ENCODE assay signal across 8 mouse cellular contexts in the genomic region with DNA sequence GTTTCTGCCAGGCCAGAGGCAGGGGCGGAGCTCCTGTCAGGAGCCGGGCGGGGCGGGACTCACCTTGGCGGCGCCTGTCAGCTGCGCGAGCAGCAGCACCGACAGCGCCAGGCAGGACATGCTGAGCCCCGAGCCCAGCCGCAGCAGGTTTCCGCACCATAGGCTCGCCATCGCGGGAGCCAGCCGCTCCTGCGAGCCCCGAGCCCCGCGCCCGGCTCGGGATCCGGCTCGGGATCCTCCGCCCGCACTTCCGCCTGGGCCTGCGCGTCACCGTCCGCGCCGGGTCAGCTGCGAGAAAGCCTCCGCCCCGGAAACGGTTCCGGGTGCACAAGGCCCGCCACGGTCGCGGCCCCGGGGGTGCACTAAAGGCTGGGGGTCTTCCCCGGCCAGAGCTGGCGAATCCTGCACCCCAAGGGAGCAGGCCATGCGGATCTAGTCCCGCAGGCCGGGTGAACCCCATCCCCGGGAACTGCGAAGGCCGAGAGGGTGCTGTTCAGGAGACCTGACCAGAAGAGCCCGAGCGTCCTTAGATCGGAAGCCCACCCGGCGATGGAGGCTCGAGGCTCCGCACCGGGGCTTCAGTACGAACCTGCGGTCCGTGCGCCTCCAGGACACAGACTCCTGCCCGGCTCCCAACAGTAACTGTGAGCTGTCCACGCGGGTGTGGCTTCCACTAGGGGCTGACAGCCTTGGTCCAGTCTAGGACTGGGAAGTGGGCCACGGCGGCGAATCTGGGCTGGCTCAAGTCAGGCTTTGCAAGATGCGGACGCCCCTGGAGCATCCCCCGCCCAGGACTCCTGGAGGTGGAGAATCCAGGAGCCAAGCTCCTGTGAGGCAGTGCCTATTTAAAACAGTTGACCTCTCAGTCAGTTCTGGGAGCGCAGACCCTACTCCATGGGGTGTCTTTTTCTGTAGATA. TPM values are rescaled to one million over a fixed set of nuclear protein-coding genes. Genes with fewer than 3 reads are reported as not detected.
DNase-seq lines count a peak whose midpoint lies in the region; ATAC-seq and TF ChIP-seq lines count a peak whose summit lies in the region.

A gene (minus strand): TSS at position 868 of the 918 bp plus-strand sequence.

- no peaks in the 10 kb centered on the region for H3K36me3 ChIP-seq in ES-Bruce4 (ENCODE audit: control insufficient read depth, insufficient read depth, low read length, poor library complexity, severe bottlenecking)
- H3K36me3 ChIP-seq in forebrain, embryonic 14.5 days (ENCODE audit: control insufficient read depth, insufficient read depth, low read length): no peaks in the 10 kb centered on the region
- H3K36me3 ChIP-seq in neural tube, embryonic 14.5 days (ENCODE audit: control insufficient read depth, insufficient read depth, low read length): 0 out of 2 replicates have a peak, but pooled peaks cover 5% of the 10 kb centered on the region
- peaks cover 1% of the 10 kb centered on the region; the same call in 1 of the 2 replicates for H3K36me3 ChIP-seq in testis, adult 2 months (ENCODE audit: control insufficient read depth, insufficient read depth, low read length)

- H3K4me2 ChIP-seq in forebrain, embryonic 14.5 days (ENCODE audit: low read length): peak within 1 kb of the TSS; percentile 88
- peak within 1 kb of the TSS; percentile 92 for H3K4me2 ChIP-seq in neural tube, embryonic 14.5 days (ENCODE audit: low read depth, low read length)

- peak within 1 kb of the TSS; percentile 88 for H3K9ac ChIP-seq in ES-Bruce4 (ENCODE audit: low read depth, poor library complexity, severe bottlenecking)
- peak within 1 kb of the TSS; percentile 96 for H3K9ac ChIP-seq in forebrain, embryonic 14.5 days (ENCODE audit: low read length)
- H3K9ac ChIP-seq in neural tube, embryonic 14.5 days (replicated peaks; ENCODE audit: low read depth, low read length): peak within 1 kb of the TSS; percentile 92

- H3K27ac ChIP-seq in ES-Bruce4 (ENCODE audit: insufficient read depth, low read length): no peak within 1 kb of the TSS
- H3K27ac ChIP-seq in forebrain, embryonic 14.5 days (ENCODE audit: low read depth, low read length): peak within 1 kb of the TSS; percentile 77
- peak within 1 kb of the TSS; percentile 88 for H3K27ac ChIP-seq in neural tube, embryonic 14.5 days (ENCODE audit: low read depth, low read length)
- H3K27ac ChIP-seq in testis, adult 2 months (ENCODE audit: control insufficient read depth, insufficient read depth, low read depth, low read length): peak within 1 kb of the TSS; percentile 60

- no peaks in the 10 kb centered on the region for H3K27me3 ChIP-seq in ES-Bruce4 (ENCODE audit: control insufficient read depth, insufficient read depth, low read length, poor library complexity, severe bottlenecking)
- H3K27me3 ChIP-seq in forebrain, embryonic 14.5 days (replicated peaks; ENCODE audit: control insufficient read depth, insufficient read depth, low read length): no peaks in the 10 kb centered on the region
- H3K27me3 ChIP-seq in neural tube, embryonic 14.5 days (ENCODE audit: control insufficient read depth, insufficient read depth, low read length): no peaks in the 10 kb centered on the region; the same call in 1 of the 2 replicates
- no peaks in the 10 kb centered on the region for H3K27me3 ChIP-seq in testis, adult 2 months (ENCODE audit: control insufficient read depth, insufficient read depth, low read length)

- intact Hi-C loops in heart, postnatal 10 days (cut with DNase I): no loop called here

- ATAC-seq in cerebellum, adult (ENCODE audit: insufficient number of reproducible peaks, low FRiP score, low TSS enrichment): peak; percentile 92
- peak; percentile 91 for ATAC-seq in forebrain, embryonic 14.5 days
- ATAC-seq in neural tube, embryonic 14.5 days (ENCODE audit: low read depth): peak; percentile 90

- DNase-seq in forebrain, embryonic 14.5 days (ENCODE audit: low spot score): peak; percentile 79
- peak; percentile 88 for DNase-seq in heart, postnatal 10 days
- peak; percentile 48 for DNase-seq in large intestine, adult 2 months (ENCODE audit: low read depth, low spot score)
- DNase-seq in lung, adult 18-20 months: peak; percentile 80 to 83

- no peak for TF ChIP-seq POLR2A in ES-Bruce4 (IDR thresholded peaks at IDR 0.05; ENCODE audit: insufficient read depth, low read length)
- peak; percentile 72 for TF ChIP-seq POLR2A in testis, adult 2 months (IDR thresholded peaks at IDR 0.05; ENCODE audit: control insufficient read depth, low read depth, low read length)

- TF ChIP-seq EP300 in ES-Bruce4 (IDR thresholded peaks at IDR 0.05; ENCODE audit: insufficient read depth, low read depth, low read length): no peak

- no peaks in the 10 kb centered on the region for H3K9me3 ChIP-seq in ES-Bruce4 (replicated peaks; ENCODE audit: control insufficient read depth, insufficient read depth, low read length, poor library complexity, severe bottlenecking)
- no peaks in the 10 kb centered on the region for H3K9me3 ChIP-seq in forebrain, embryonic 14.5 days (replicated peaks; ENCODE audit: control insufficient read depth, low read length)
- H3K9me3 ChIP-seq in neural tube, embryonic 14.5 days (ENCODE audit: control insufficient read depth, low read length): no peaks in the 10 kb centered on the region

- TF ChIP-seq CTCF in ES-Bruce4 (IDR thresholded peaks at IDR 0.05; ENCODE audit: low read depth, low read length): no peak
- TF ChIP-seq CTCF in testis, adult 2 months (IDR thresholded peaks at IDR 0.05; ENCODE audit: control insufficient read depth, insufficient read depth, insufficient replicate concordance, low read depth, low read length): peak; percentile 22; the same call in 1 of the 2 replicates

- no peaks in the 10 kb centered on the region for H3K4me1 ChIP-seq in ES-Bruce4 (ENCODE audit: control insufficient read depth, insufficient read depth, low read length)
- H3K4me1 ChIP-seq in forebrain, embryonic 14.5 days (ENCODE audit: control insufficient read depth, insufficient read depth, low read length): peaks cover 5% of the 10 kb centered on the region; the same call in 1 of the 2 replicates
- H3K4me1 ChIP-seq in neural tube, embryonic 14.5 days (ENCODE audit: control insufficient read depth, insufficient read depth, low read length): peaks cover 17% of the 10 kb centered on the region
- peaks cover 5% of the 10 kb centered on the region; the same call in 1 of the 2 replicates for H3K4me1 ChIP-seq in testis, adult 2 months (ENCODE audit: control insufficient read depth, insufficient read depth, low read length)

- H3K4me3 ChIP-seq in ES-Bruce4 (ENCODE audit: low read depth, low read length): peak within 1 kb of the TSS; percentile 90
- H3K4me3 ChIP-seq in forebrain, embryonic 14.5 days (ENCODE audit: low read depth, low read length): peak within 1 kb of the TSS; percentile 90
- peak within 1 kb of the TSS; percentile 92 for H3K4me3 ChIP-seq in neural tube, embryonic 14.5 days (ENCODE audit: low read depth, low read length)
- peak within 1 kb of the TSS; percentile 84 for H3K4me3 ChIP-seq in testis, adult 2 months (ENCODE audit: control insufficient read depth, low read depth, low read length)

- WGBS in forebrain, embryonic 14.5 days: under 1% methylated on average over 73 of the region's 74 CpGs
- WGBS in large intestine, adult 2 months: under 1% methylated on average over 74 of the region's 74 CpGs
- WGBS in neural tube, embryonic 14.5 days: under 1% methylated on average over 74 of the region's 74 CpGs

RNA-seq across cellular contexts. Expression of the gene that starts here (rescaled TPM):
- 13.8 and 14.5 TPM in 2 replicates for polyA plus RNA-seq in ES-Bruce4 (2011; ENCODE audit: insufficient read depth, insufficient read length, low read depth, missing spikeins)
- 115 and 117 TPM in 2 replicates for polyA plus RNA-seq in forebrain, embryonic 14.5 days (2014; fragmentation: Nextera tagmentation; extraction: Ambion mirVana)
- 10 to 100 TPM; 36.7 to 37.7 TPM for total RNA-seq in heart, postnatal 10 days (2021)
- polyA plus RNA-seq in large intestine, adult 2 months (2012; rRNA removed): 63.6 and 70.0 TPM in 2 replicates
- 147 and 168 TPM in 2 replicates for polyA plus RNA-seq in neural tube, embryonic 14.5 days (2014; fragmentation: Nextera tagmentation; extraction: Ambion mirVana)
- polyA plus RNA-seq in testis, adult 2 months (2012; rRNA removed): 29.3 and 31.5 TPM in 2 replicates
